In the genomic region with DNA sequence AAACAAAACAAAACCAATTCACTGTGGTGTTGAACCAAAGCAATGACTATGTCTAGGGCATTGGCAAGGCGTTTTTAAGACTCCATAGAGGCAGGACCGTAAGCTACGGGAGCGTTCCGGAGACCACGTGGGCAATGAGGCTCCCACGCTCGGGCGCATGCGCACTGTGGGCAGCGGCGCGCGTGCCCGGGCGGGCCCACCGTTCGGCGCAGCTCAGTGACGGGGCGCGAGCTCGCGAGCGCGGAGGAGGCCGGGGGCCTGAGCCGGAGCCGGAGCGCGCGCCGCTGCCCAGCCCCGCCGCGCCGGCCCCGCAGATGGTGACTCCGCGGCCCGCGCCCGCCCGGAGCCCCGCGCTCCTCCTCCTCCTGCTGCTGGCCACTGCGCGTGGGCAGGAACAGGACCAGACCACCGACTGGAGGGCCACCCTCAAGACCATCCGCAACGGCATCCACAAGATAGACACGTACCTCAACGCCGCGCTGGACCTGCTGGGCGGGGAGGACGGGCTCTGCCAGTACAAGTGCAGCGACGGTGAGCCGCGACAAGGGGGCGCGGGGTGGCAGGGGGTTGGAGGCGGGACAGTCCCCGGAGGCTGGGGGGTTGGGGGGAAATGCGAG, we compare ENCODE assay signal across 8 mouse cellular contexts. TPM values are rescaled to one million over a fixed set of nuclear protein-coding genes. Genes with fewer than 3 reads are reported as not detected.
DNase-seq lines count a peak whose midpoint lies in the region; ATAC-seq lines count a peak whose summit lies in the region.

Gene Pla2g12a, plus strand, starts transcription at position 202 of the 617 bp plus-strand sequence.

- H3K9ac ChIP-seq in heart, embryonic 14.5 days (ENCODE audit: low read length) = peak within 1 kb of the TSS; percentile 77
- H3K9ac ChIP-seq in liver, embryonic 11.5 days (ENCODE audit: low read depth, low read length) = peak within 1 kb of the TSS; percentile 81

- peak within 1 kb of the TSS; percentile 90 for H3K4me2 ChIP-seq in heart, embryonic 14.5 days (ENCODE audit: low read length)
- peak within 1 kb of the TSS; percentile 82 for H3K4me2 ChIP-seq in liver, embryonic 11.5 days

- H3K4me3 ChIP-seq in forebrain, embryonic 10.5 days = peak within 1 kb of the TSS; percentile 78
- H3K4me3 ChIP-seq in heart, embryonic 14.5 days (ENCODE audit: control insufficient read depth in 1 of 2, insufficient read depth in 1 of 2, low read depth in 1 of 2, low read length in 2 of 2) = peak within 1 kb of the TSS; percentile 70 to 91
- H3K4me3 ChIP-seq in liver, embryonic 11.5 days (ENCODE audit: low read depth, low read length) = peak within 1 kb of the TSS; percentile 86

- peaks cover 5% of the 10 kb centered on the region; the same call in 1 of the 2 replicates for H3K9me3 ChIP-seq in forebrain, embryonic 10.5 days
- H3K9me3 ChIP-seq in heart, embryonic 14.5 days (ENCODE audit: control insufficient read depth, low read length) = no peaks in the 10 kb centered on the region
- no peaks in the 10 kb centered on the region for H3K9me3 ChIP-seq in liver, embryonic 11.5 days (ENCODE audit: control insufficient read depth, low read length)

- peak; percentile 75 to 76 for DNase-seq in CD8-positive naive resting alpha-beta T cell, adult 2 months (ENCODE audit: low read depth in 2 of 2, low spot score in 2 of 2)
- DNase-seq in c-Kit-positive CD71-negative TER-119-negative erythroid progenitor cells, embryonic 14.5 days (ENCODE audit: low read depth) = peak; percentile 66
- DNase-seq in forebrain, embryonic 10.5 days (ENCODE audit: extremely low spot score, low spot score) = peak; percentile 84
- DNase-seq in kidney, postnatal 10 days = peak; percentile 95
- peak; percentile 86 for DNase-seq in liver, embryonic 11.5 days (ENCODE audit: low spot score)
- DNase-seq in naive thymus-derived CD4-positive, alpha-beta T cell, adult 2 months (ENCODE audit: low read depth) = peak; percentile 89
- DNase-seq in splenic B cell, adult 2 months (ENCODE audit: low read depth, low spot score) = peak; percentile 89

- ATAC-seq in heart, embryonic 14.5 days (ENCODE audit: insufficient number of reproducible peaks, insufficient read depth, low FRiP score, low read depth) = peak; percentile 86
- peak; percentile 81 for ATAC-seq in liver, embryonic 11.5 days (replicated peaks; ENCODE audit: low FRiP score)

- peaks cover 22% of the 10 kb centered on the region for H3K4me1 ChIP-seq in forebrain, embryonic 10.5 days
- H3K4me1 ChIP-seq in heart, embryonic 14.5 days (ENCODE audit: control insufficient read depth in 2 of 2, insufficient read depth in 2 of 2, low read length in 2 of 2) = peaks cover 6 to 13% of the 10 kb centered on the region in 2 experiments
- H3K4me1 ChIP-seq in liver, embryonic 11.5 days (replicated peaks; ENCODE audit: control insufficient read depth, insufficient read depth, low read length) = peaks cover 20% of the 10 kb centered on the region

- WGBS in forebrain, embryonic 10.5 days = under 1% methylated on average over 48 of the region's 66 CpGs
- WGBS in heart, embryonic 14.5 days = under 1% methylated on average over 58 of the region's 66 CpGs
- under 1% methylated on average over 57 of the region's 66 CpGs for WGBS in liver, embryonic 11.5 days

- H3K27ac ChIP-seq in forebrain, embryonic 10.5 days = peak within 1 kb of the TSS; percentile 94
- H3K27ac ChIP-seq in heart, embryonic 14.5 days (replicated peaks in 1 of 2; ENCODE audit: control insufficient read depth in 1 of 2, insufficient read depth in 1 of 2, low read depth in 2 of 2, low read length in 2 of 2) = peak within 1 kb of the TSS; percentile 70 to 79
- H3K27ac ChIP-seq in liver, embryonic 11.5 days (ENCODE audit: low read depth, low read length) = peak within 1 kb of the TSS; percentile 74

- H3K36me3 ChIP-seq in forebrain, embryonic 10.5 days (replicated peaks) = no peaks in the 10 kb centered on the region
- H3K36me3 ChIP-seq in heart, embryonic 14.5 days (ENCODE audit: control insufficient read depth, insufficient read depth, low read length) = no peaks in the 10 kb centered on the region
- H3K36me3 ChIP-seq in liver, embryonic 11.5 days (ENCODE audit: control insufficient read depth, insufficient read depth, low read length) = no peaks in the 10 kb centered on the region
- H3K36me3 ChIP-seq in splenic B cell, adult 2 months (ENCODE audit: control insufficient read depth, insufficient read depth, low read length, poor library complexity, severe bottlenecking) = no peaks in the 10 kb centered on the region

- H3K27me3 ChIP-seq in forebrain, embryonic 10.5 days (ENCODE audit: poor library complexity, severe bottlenecking) = peaks cover 11% of the 10 kb centered on the region; the same call in 1 of the 2 replicates
- H3K27me3 ChIP-seq in heart, embryonic 14.5 days (ENCODE audit: control insufficient read depth, insufficient read depth, low read length) = no peaks in the 10 kb centered on the region; the same call in 1 of the 2 replicates
- no peaks in the 10 kb centered on the region for H3K27me3 ChIP-seq in liver, embryonic 11.5 days (replicated peaks; ENCODE audit: control insufficient read depth, insufficient read depth, low read length)
- H3K27me3 ChIP-seq in splenic B cell, adult 2 months (ENCODE audit: control insufficient read depth, insufficient read depth, low read length, poor library complexity, severe bottlenecking) = no peaks in the 10 kb centered on the region

RNA-seq across cellular contexts. Expression of gene Pla2g12a, which starts in this region (rescaled TPM):
- polyA plus RNA-seq in forebrain, embryonic 10.5 days (2016; fragmentation: Nextera tagmentation; extraction: Ambion mirVana) = 37.1 and 39.3 TPM in 2 replicates
- polyA plus RNA-seq in heart, embryonic 14.5 days (2014; fragmentation: Nextera tagmentation; extraction: Ambion mirVana) = 67.3 and 67.9 TPM in 2 replicates
- 164 and 179 TPM in 2 replicates for polyA plus RNA-seq in liver, embryonic 11.5 days (2014; fragmentation: Nextera tagmentation; extraction: Ambion mirVana)

Comparison
In these comparisons a context has a peak if more than half of its experiments do, and no peak if none do; other contexts are left out.
1. Peak in every context shown above with its lines: DNase-seq, ATAC-seq, H3K4me3 ChIP-seq and H3K27ac ChIP-seq.